Mouse (Mus musculus) neutrophil, adult 5-6 weeks (primary cell): ENCODE data around the gene Lcmt2. TPM values are rescaled to one million over a fixed set of nuclear protein-coding genes. Genes with fewer than 3 reads are reported as not detected.
"Not testable (repeated sequence)": the region's sequence is repeated elsewhere in the genome, so short reads cannot be mapped to it uniquely, and the experiment has no call there.

ENCODE experiments used
- ATAC-seq: fragments of 151-379, 151-347 bp; 2 replicates; pipeline ENCODE4 v1.8.0; 2017; ENCODE audit warnings: mild to moderate bottlenecking, moderate TSS enrichment; ENCODE audit not compliant: insufficient number of reproducible peaks, poor library complexity, low FRiP score, severe bottlenecking; ENCODE audit errors: extremely low read depth
- total RNA-seq: library from RNA; stranded (forward); fragments of 200-1000 nt; gene quantifications from 2 replicates; pipeline ENCODE4 v1.2.3, GENCODE M21; 2017

Lcmt2 gene
- total RNA-seq, 1 experiment from 2014 or later, result 9.7 TPM

GRCm38 (mm10) chr2:121127536-121127935 lies 12.9 kb downstream of the Lcmt2 start:
- no peak for ATAC-seq

- not testable (repeated sequence) for ATAC-seq
Measured at GRCm38 (mm10) chr2:121126302-121126701, 14.2 kb downstream of the Lcmt2 start.

GRCm38 (mm10) chr2:121119260-121119659 lies 21.2 kb downstream of the Lcmt2 start:
- ATAC-seq, result no peak

DNA sequence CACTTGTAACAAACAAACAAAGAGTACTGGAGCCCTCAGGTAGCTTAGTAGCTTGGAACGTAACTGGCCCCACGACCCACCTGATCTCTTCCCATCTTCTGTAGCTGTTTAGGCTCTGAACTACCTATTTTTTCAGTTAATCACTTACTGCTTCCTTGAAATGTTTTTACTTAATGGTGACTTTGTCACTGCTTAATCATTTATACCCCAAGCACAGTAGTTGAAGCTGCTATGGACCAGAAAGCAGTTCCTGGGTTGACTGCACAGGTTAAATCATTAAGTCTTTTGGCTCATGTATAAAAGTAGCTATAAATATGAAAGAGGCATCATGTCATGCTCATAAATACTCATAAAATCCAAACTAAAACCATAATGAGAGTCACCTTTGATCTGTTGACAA lies 25.0 kb downstream of the Lcmt2 start:
- no peak for ATAC-seq

DNA sequence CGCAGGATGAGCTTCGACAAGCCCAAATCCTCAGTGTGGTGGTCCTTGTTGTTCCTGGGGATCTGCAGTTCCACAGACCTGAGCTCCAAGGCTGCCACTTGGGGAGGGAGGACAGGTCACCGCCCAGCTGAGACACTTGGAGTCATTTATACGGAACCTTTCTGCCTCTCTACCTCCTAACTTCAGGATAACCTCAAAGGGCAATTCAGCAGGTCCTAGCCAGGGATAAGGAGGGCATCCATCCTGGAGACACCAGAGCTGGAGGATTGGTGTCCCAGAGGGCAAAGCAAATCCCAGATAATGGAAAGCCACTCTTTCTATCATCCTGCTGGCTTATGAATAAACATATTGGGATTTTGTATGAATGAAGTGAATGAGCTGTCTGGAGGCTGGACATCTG lies 30.8 kb downstream of the Lcmt2 start, which contains the start of gene Tgm7:
Gene Tgm7, minus strand, starts transcription at position 101 of the 400 bp plus-strand sequence.
- ATAC-seq, result no peak

DNA sequence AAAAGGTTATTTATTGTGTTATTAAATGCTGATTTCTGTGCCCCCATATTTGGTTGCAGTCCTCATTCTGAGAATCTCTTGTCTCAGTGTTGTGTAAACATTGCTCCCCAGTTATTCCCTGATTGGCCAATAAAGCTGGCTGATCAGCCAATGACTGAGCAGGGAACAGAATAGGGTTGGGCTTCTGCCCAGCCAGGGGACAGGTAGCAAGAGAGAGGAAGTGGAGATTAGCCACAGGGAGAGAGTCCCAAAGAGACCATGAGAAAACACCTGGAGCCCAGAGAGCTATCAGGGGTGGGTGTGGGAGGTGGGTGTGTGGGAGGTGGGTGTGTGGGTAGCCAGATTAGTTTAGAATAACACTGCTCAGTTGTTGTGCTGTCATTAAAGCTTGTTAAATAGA lies 34.5 kb downstream of the Lcmt2 start:
- no peak for ATAC-seq

- ATAC-seq, result peak; percentile 69; the same call in 1 of the 2 replicates
Measured at GRCm38 (mm10) chr2:121102051-121102450, 38.4 kb downstream of the Lcmt2 start.

DNA sequence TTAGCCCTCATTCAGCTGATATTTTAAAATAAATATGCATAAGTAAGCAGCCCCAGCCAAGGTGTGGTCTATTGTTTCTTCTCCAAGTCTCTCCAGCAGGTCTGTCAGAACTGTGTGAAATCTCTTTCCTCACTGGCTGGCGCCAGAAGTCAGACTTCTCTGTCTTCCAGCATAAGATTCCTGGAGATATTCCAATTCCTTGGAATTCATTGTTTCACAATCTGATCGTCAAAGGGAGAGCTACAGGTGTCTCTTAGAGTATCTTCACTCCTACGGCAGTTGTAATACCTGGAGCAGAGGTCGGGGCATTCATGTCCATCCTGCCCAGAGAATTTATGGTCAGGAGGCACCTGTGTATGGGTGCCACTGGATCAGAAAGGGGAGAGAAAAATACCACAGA lies 50.7 kb downstream of the Lcmt2 start:
- no peak for ATAC-seq

- no peak for ATAC-seq
Measured at GRCm38 (mm10) chr2:121088507-121088906, 51.9 kb downstream of the Lcmt2 start.

DNA sequence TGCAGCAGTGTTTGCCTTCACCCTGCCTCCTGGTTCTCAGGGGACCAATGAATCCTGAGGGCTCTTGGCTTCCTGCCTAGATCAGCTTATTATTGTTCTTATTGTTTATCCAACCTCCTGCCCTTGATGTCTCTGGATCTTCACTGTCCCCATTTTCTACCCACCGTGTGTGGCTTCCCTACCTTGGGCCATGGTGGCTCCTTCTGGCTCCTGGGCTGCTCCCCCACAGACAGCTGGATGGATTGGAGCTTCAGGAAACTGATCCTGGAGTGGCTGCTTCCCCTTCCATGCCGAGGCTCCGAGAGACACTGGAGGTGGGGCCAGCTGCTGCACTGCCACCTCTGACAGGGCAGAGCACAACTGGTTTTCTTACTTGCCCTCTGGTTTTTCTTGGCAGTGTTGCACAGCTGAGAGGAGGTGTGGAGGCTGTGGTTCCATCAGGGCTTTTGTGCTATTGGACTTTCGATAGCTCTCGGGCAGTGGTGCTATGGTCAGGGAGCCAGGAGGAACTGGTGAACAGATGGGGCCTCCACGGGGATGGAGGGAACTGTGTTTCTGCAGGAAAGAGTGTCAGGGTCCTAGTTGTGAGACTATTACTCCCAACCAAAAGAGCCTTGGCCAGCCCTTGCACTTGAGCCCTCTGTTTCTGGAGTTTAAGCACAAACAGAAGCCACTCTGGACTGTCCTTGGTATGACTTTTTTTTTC lies 54.8 kb downstream of the Lcmt2 start, which contains the start of gene Tgm5:
Gene Tgm5, minus strand, starts transcription at position 362 of the 706 bp plus-strand sequence.
- ATAC-seq, result no peak

DNA sequence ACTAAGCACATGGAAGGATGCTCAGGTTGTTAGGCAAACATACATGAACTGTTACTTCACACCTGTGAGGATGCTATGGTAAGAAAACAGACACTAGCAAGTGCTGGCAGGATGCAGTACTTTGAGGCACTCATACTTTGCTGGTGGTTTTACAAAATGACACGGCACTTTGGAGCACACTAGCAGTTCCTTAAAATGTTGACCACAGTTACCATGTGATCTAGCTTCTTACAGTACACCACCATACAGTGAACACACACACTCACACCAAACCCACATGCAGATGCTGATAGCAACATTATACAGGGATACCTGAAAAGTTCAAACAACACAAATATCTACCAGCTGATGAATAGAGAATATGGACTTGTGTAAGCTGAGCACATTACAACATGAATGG lies 57.8 kb downstream of the Lcmt2 start:
- peak; percentile 93 for ATAC-seq

Other genes with a start within 250 kb of the Lcmt2 start
- 57.6 and 61.9 TPM in 2 replicates for gene Ubr1, start 169.9 kb downstream of the Lcmt2 start, total RNA-seq
- 20.1 and 37.2 TPM in 2 replicates for gene Tmem62, start 163.6 kb downstream of the Lcmt2 start, total RNA-seq
- gene Ccndbp1, start 132.2 kb downstream of the Lcmt2 start, total RNA-seq, result 179 and 189 TPM in 2 replicates
- gene Epb42, start 103.6 kb downstream of the Lcmt2 start, total RNA-seq, result 2.8 and 3.3 TPM in 2 replicates
- not detected in 2 replicates for gene Tgm5, start 54.8 kb downstream of the Lcmt2 start, total RNA-seq
- not detected in 2 replicates for gene Tgm7, start 30.9 kb downstream of the Lcmt2 start, total RNA-seq
- gene Adal, start 225 bp downstream of the Lcmt2 start, total RNA-seq, result 12.7 and 14.1 TPM in 2 replicates
- 67.0 and 73.2 TPM in 2 replicates for gene Tubgcp4, start 30.0 kb upstream of the Lcmt2 start, total RNA-seq
- 46.9 and 50.3 TPM in 2 replicates for gene Zscan29, start 30.5 kb upstream of the Lcmt2 start, total RNA-seq
- gene Trp53bp1, start 130.8 kb upstream of the Lcmt2 start, total RNA-seq, result 43.3 and 53.2 TPM in 2 replicates
- not detected in 2 replicates for gene Map1a, start 148.9 kb upstream of the Lcmt2 start, total RNA-seq
- 12.8 and 14.2 TPM in 2 replicates for gene Ppip5k1, start 214.7 kb upstream of the Lcmt2 start, total RNA-seq
- not detected in 2 replicates for gene Ckmt1, start 217.1 kb upstream of the Lcmt2 start, total RNA-seq
- not detected in 2 replicates for gene Strc, start 246.5 kb upstream of the Lcmt2 start, total RNA-seq